Mouse (Mus musculus) heart, embryonic 10.5 days (tissue): ENCODE data around the gene Vegfa. TPM values are rescaled to one million over a fixed set of nuclear protein-coding genes. Genes with fewer than 3 reads are reported as not detected.

Experiments used
- DNase-seq: peaks from one replicate; pipeline ENCODE4 v3.0.0-alpha.2; 2017; ENCODE audit warnings: low spot score
- H3K27ac ChIP-seq: fragments of 300-500 bp; sonication (generic); 2 replicates; pipeline ENCODE4 v1.5.1; 2016; ENCODE audit warnings: mild to moderate bottlenecking
- H3K27me3 ChIP-seq: fragments of 300-500 bp; sonication (generic); 2 replicates; pipeline ENCODE4 v1.6.1; 2016; ENCODE audit warnings: mild to moderate bottlenecking; ENCODE audit not compliant: poor library complexity, insufficient read depth, severe bottlenecking
- H3K36me3 ChIP-seq: fragments of 300-500 bp; sonication (generic); 2 replicates; pipeline ENCODE4 v1.6.1; 2016; ENCODE audit warnings: mild to moderate bottlenecking, moderate library complexity
- H3K4me1 ChIP-seq: fragments of 300-500 bp; sonication (generic); 2 replicates; pipeline ENCODE4 v1.6.1; 2016; ENCODE audit warnings: mild to moderate bottlenecking
- H3K4me3 ChIP-seq: fragments of 300-500 bp; sonication (generic); 2 replicates; pipeline ENCODE4 v1.5.1; 2016; ENCODE audit warnings: mild to moderate bottlenecking, moderate library complexity
- H3K9me3 ChIP-seq: fragments of 300-500 bp; sonication (generic); 2 replicates; pipeline ENCODE4 v1.6.1; 2016; ENCODE audit warnings: mild to moderate bottlenecking, moderate library complexity
- WGBS: fragments of 180-500 bp; shearing (Covaris S2); methylation state at CpG from one replicate; pipeline ENCODE4 v1.1.7; 2016; 5-methylcytosine and 5-hydroxymethylcytosine counted together
- polyA plus RNA-seq: library from polyadenylated mRNA; unstranded; fragments of >200 nt; fragmentation: Nextera tagmentation; extraction: Ambion mirVana; gene quantifications from 2 replicates; pipeline ENCODE4 v1.2.1, GENCODE M21; 2016

The Vegfa gene
- polyA plus RNA-seq, 1 experiment from 2014 or later, result 6.0 TPM

DNA sequence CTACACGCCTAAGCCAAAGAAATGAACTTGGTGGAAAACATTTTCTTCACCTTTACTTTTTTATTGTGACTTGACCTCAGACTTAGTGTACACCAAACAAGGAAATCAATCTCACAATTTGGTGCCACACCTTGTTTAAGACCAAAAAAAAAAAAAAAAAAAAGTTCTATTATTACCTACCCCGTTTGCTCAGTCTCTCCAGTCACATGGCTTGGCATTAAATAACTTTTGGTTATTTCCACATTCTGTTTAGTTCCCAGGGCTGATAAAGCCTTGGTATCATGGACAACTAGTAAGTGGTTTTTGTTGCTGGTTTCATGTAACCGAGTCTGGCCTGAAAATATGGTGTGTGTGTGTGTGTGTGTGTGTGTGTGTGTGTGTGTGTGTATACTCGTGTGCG is 12.8 kb upstream of the Vegfa start:
- H3K4me1 ChIP-seq, result peaks cover 21% of the 10 kb centered on the region; the same call in 1 of the 2 replicates
- H3K9me3 ChIP-seq, result peaks cover 4% of the 10 kb centered on the region; the same call in 1 of the 2 replicates
- no peak for DNase-seq
- H3K27me3 ChIP-seq, result 0 out of 2 replicates have a peak, but pooled peaks cover 2% of the 10 kb centered on the region
- H3K4me3 ChIP-seq, result no peak overlapping the region
- WGBS, result 84% methylated on average over 5 of the region's 5 CpGs
- no peak overlapping the region for H3K27ac ChIP-seq
- no peaks in the 10 kb centered on the region for H3K36me3 ChIP-seq

DNA sequence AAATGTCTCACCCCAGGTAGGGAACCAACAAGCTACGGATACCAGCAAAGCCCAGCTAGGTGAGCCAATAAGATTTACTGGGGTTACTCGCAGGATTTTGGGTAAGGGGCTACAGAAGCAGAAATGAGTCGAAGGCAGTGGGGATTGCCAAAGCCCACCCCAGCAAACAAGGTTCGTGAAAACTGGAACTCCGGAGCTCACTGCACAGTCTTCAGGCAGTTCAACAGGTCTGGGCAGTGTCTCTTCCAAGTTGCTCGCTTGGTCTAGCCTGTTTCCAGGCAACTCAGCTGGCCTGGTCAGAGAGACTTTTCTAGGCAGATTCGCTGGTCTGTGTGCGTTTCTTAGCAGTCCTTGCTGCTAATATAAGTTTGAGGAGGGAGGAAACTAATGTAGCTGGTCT is 10.0 kb upstream of the Vegfa start:
- H3K27ac ChIP-seq, result no peak overlapping the region
- H3K27me3 ChIP-seq, result peaks cover 20% of the 10 kb centered on the region; the same call in 1 of the 2 replicates
- no peaks in the 10 kb centered on the region for H3K36me3 ChIP-seq
- no peak overlapping the region for H3K4me3 ChIP-seq
- WGBS, result 83% methylated on average over 8 of the region's 8 CpGs
- no peak for DNase-seq
- peaks cover 16% of the 10 kb centered on the region for H3K4me1 ChIP-seq
- H3K9me3 ChIP-seq, result no peaks in the 10 kb centered on the region

DNA sequence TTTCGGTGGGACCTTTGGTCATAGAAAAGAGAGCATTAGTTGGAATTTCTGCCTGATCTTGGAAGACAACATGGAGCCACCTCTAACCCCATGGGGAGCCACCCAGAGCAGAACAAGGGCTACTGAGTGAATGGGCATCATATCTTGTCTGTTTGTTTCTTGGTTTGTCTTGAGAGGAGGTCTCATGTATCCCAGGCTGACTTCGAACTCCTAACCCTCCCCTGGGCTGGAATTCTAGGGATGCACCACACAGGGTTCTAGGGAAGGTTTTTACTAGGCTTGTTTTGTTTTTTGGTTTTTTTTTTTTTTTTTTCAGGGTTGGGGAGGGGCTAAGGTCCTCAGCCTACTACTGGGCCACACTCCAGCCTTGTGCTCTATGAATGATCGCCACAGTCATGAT is 9.5 kb upstream of the Vegfa start:
- Histone ChIP-seq H3K4me1 (peaks cover 16% of the 10 kb centered on the region), H3K27me3 (peaks cover 20% of the 10 kb centered on the region; the same call in 1 of the 2 replicates), H3K36me3 (no peaks in the 10 kb centered on the region), H3K27ac (no peak overlapping the region), H3K4me3 (no peak overlapping the region), H3K9me3 (no peaks in the 10 kb centered on the region)
- WGBS, result 78% methylated on average over 3 of the region's 3 CpGs
- DNase-seq, result no peak

DNA sequence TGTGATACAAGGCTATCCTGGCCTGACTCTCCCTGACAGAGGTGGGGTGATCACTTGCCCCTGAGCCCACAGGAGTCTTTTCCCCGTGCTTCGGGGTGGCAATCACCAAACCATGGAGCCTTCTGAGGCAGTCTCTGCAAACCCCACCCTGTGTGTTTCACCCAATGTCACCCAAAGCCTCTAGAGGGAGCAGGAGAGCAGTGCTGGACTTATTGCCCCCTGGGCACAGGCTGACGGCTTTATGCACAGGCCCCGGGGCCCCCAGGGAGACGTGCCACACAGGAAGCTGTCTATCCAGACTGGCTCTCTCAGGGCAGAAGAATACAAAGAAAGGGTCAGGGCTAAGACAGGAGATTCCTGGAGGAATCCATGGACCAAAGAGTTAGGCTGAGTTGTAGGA is 9.1 kb upstream of the Vegfa start:
- Histone ChIP-seq H3K4me3 (no peak overlapping the region), H3K36me3 (no peaks in the 10 kb centered on the region), H3K27ac (no peak overlapping the region), H3K9me3 (no peaks in the 10 kb centered on the region), H3K4me1 (peaks cover 20% of the 10 kb centered on the region), H3K27me3 (peaks cover 20% of the 10 kb centered on the region; the same call in 1 of the 2 replicates)
- whole genome bisulfite sequencing, result 70% methylated on average over 5 of the region's 5 CpGs
- DNase-seq, result no peak

DNA sequence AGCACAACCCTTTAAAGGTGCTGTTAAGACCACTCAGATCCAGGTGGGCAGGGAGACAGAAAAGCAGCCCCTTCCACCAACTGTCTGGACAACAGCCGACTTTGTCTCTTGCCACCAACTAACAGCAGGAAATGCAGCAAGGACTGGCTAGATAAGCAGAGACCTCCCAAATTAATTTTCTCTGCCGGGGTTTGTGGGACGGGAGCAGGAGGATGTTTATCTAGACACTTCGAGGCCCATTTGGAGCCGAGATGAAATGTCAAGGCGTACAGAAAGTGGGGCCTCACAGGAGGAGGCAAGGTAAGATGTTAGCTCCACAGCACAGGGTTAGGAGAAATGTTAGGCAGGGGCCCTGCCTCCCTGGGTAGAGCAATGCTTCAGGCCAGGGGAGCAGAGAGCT is 8.4 kb upstream of the Vegfa start:
- Histone ChIP-seq H3K27ac (no peak overlapping the region), H3K4me1 (peaks cover 27% of the 10 kb centered on the region), H3K9me3 (no peaks in the 10 kb centered on the region), H3K27me3 (peaks cover 20% of the 10 kb centered on the region; the same call in 1 of the 2 replicates), H3K36me3 (no peaks in the 10 kb centered on the region), H3K4me3 (no peak overlapping the region)
- DNase-seq, result no peak
- WGBS, result 22% methylated on average over 6 of the region's 6 CpGs

DNA sequence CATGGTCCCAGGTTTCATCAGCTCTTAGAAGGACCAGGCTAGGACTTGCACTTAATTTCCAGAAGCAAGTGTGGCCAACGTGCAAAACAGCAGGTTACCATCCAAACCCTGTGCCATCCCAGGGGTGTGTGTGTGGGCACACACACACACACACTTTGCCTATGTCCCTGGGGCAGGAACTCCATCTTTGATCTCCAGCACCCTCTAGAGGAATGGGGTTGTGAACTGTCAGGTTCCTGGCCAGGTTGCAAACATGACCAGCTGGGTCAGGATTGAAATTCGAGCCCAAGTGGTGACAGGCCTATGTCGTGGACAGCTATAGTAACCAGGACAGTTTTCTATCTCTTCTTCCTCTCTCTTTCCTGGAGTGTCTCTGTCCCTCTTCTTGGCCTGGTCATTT is 6.7 kb upstream of the Vegfa start:
- DNase-seq, result no peak
- 35% methylated on average over 3 of the region's 3 CpGs for WGBS
- Histone ChIP-seq H3K27ac (0 out of 2 replicates have a peak overlapping the region, but pooled peaks have one; percentile 16), H3K27me3 (peaks cover 23% of the 10 kb centered on the region; the same call in 1 of the 2 replicates), H3K9me3 (no peaks in the 10 kb centered on the region), H3K4me1 (peaks cover 41% of the 10 kb centered on the region), H3K4me3 (no peak overlapping the region), H3K36me3 (no peaks in the 10 kb centered on the region)

DNA sequence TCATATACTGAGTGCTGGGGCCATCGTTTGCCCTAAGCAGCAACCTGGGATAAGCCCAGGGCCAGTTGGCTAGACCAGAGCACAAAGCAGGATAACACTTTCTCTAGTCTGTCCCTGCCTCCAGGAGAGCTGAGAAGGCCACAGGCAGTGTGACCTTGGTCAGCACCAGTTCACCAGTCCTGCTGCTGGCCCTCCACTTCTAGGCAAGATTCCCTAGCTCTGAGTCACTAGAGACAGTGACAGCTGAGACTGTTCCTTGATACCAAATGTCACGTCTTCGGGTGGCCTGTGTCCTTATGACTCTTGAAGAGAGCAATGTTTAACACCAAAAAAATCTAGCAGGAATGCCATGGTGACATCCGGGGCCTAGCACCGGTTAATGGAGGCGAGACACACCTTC is 4.2 kb upstream of the Vegfa start:
- WGBS, result 61% methylated on average over 6 of the region's 6 CpGs
- no peaks in the 10 kb centered on the region for H3K36me3 ChIP-seq
- H3K27ac ChIP-seq, result 0 out of 2 replicates have a peak overlapping the region, but pooled peaks have one; percentile 12
- no peak overlapping the region for H3K4me3 ChIP-seq
- no peaks in the 10 kb centered on the region for H3K9me3 ChIP-seq
- no peak for DNase-seq
- peaks cover 23% of the 10 kb centered on the region; the same call in 1 of the 2 replicates for H3K27me3 ChIP-seq
- H3K4me1 ChIP-seq, result peaks cover 56% of the 10 kb centered on the region

DNA sequence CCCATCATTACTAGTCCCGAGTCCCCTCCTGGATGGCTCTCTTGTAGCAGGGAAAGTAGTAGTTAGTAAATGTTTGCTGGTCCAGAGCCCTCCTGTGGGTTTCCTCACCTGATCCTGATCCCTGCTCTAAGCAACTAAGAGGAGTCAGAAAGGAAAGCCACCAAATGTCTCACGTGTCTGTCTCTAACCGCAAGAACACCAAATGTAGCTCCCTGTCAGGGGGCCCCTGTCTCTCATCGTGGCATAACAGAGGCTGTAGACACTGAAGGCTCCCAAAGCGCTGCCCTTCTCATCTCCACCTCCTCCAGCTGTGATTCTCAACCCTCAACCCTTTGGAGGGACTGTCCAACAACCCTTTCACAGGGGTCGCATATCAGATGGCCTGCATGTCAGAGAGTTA is 1.9 kb upstream of the Vegfa start:
- DNase-seq, result no peak
- H3K4me1 ChIP-seq, result peaks cover 52% of the 10 kb centered on the region
- peaks cover 16% of the 10 kb centered on the region; the same call in 1 of the 2 replicates for H3K27me3 ChIP-seq
- no peaks in the 10 kb centered on the region for H3K36me3 ChIP-seq
- 32% methylated on average over 6 of the region's 6 CpGs for WGBS
- H3K27ac ChIP-seq, result peak overlapping the region; percentile 99
- H3K9me3 ChIP-seq, result no peaks in the 10 kb centered on the region
- H3K4me3 ChIP-seq, result 0 out of 2 replicates have a peak overlapping the region, but pooled peaks have one; percentile 10

DNA sequence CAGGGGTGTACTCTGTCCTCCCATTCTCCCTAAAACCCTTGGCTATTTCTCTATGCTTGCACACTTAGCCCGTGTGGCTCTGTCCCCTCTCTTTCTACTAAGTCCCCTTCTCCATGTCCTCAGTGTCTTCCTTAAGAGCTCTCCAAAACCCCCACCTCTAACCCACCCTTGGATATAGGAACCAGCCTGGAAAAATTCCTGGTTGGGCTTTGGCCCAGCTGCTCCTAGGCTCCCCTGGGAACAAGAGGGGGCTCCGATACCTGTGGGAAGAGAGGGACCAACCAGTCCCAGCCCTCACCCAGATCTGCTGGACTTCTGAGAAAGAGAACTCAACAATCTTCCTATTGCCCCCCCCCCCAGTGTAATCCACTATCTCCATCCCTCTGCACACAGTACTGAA is 1.4 kb upstream of the Vegfa start:
- Histone ChIP-seq H3K4me1 (peaks cover 57% of the 10 kb centered on the region), H3K36me3 (no peaks in the 10 kb centered on the region), H3K4me3 (0 out of 2 replicates have a peak overlapping the region, but pooled peaks have one; percentile 10), H3K9me3 (no peaks in the 10 kb centered on the region), H3K27me3 (peaks cover 12% of the 10 kb centered on the region; the same call in 1 of the 2 replicates), H3K27ac (peak overlapping the region; percentile 99)
- no peak for DNase-seq
- WGBS, result 11% methylated on average over 2 of the region's 2 CpGs

DNA sequence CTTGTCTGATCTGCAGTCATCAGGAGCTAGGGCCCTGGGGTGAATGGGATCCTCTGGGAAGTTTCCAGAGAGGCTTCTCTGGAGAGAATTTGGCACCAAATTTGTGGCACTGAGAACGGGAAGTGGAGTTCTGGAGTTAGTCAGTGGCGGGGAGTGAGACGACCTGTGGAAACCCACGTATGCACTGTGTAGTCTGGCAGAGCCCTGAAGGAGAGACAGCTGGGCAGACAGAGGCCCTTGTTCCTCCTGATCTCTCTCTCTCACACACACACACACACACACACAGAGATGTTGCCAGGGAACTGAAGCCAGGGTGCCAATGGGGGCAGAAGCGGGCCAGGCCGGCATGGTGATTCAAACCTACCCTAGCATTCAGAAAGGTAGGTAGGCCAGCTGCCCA is 953 bp upstream of the Vegfa start:
- no peak for DNase-seq
- Histone ChIP-seq H3K27ac (peak overlapping the region; percentile 99), H3K4me3 (0 out of 2 replicates have a peak overlapping the region, but pooled peaks have one; percentile 78), H3K36me3 (no peaks in the 10 kb centered on the region), H3K9me3 (no peaks in the 10 kb centered on the region), H3K4me1 (peaks cover 58% of the 10 kb centered on the region), H3K27me3 (peaks cover 7% of the 10 kb centered on the region; the same call in 1 of the 2 replicates)
- 39% methylated on average over 6 of the region's 6 CpGs for WGBS

DNA sequence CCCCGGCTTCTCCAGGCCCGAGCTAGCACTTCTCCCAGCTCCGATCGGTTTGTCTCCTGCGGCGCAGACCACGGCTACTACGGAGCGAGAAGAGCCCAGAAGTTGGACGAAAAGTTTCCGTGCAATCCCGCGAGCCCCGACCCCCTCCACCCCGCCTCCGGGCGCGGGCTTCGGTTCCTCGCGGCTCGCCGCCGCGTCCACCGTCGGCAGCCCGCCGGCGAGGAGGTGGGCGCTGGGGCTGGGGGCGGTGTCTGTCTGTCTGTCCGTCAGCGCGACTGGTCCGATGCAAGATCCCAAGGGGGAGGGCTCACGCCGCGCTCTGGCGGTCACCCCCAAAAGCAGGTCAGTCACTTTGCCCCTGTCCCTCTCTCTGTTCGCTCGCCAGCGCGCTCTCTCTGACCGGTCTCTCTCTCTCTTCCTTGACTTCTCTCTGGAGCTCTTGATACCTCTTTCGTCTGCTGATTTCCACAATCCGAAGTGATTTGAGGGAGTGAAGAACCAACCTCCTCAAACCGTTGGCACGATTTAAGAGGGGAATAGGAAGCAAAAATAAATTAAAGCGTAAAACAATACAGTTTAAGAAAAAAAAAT is 453 bp downstream of the Vegfa start:
- peak; percentile 90 for DNase-seq
- WGBS, result under 1% methylated on average over 50 of the region's 50 CpGs

DNA sequence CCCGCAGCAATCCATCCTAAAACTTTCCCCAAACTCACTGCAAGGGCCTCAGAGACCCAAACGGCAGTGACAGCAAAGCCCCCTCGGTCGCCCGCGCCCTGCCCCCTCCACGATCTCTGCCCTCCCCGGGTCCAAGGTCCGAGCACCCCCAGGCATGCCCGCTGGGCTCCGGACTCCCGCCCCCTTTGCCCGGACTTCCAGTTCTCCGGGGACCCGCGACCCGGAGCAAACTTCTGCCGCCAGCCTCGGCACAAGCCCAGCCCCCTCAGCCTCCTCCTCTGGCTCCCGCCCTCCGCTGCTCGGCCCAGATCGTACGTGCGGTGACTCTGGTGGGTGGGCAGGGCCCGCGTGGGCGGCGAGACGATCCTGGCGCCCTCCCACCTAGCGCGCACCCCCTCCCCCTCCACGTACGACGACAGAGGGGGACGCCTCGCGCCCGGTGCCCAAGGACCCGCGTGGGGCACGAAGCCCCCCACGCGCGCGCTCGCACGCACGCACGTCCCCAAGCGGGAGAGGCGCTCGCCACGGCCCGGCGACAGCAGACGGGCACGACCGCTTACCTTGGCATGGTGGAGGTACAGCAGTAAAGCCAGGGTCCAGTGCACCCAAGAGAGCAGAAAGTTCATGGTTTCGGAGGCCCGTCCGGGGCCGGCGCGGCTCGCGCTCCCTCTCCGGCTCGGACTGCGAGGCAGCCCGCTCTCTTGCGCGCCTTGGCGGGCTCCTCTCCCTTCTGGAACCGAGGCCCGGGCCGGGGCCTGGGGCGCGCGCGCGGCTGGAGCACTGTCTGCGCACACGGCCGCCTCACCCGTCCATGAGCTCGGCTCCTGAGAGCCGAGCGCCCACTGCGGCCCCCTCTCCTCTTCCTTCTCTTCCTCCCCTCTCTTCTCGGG is 1.2 kb downstream of the Vegfa start:
- Histone ChIP-seq H3K4me1 (peaks cover 71% of the 10 kb centered on the region), H3K9me3 (no peaks in the 10 kb centered on the region), H3K4me3 (peak overlapping the region; percentile 78), H3K27ac (peak overlapping the region; percentile 99), H3K36me3 (peaks cover 15% of the 10 kb centered on the region), H3K27me3 (0 out of 2 replicates have a peak, but pooled peaks cover 5% of the 10 kb centered on the region)
- peak; percentile 92 for DNase-seq
- under 1% methylated on average over 91 of the region's 92 CpGs for WGBS

More for the DNA sequence above, 453 bp downstream of the Vegfa start:
- H3K27ac ChIP-seq, result peak overlapping the region; percentile 99
- H3K4me3 ChIP-seq, result peak overlapping the region; percentile 78
- H3K27me3 ChIP-seq, result 0 out of 2 replicates have a peak, but pooled peaks cover 5% of the 10 kb centered on the region
- no peaks in the 10 kb centered on the region for H3K9me3 ChIP-seq
- peaks cover 71% of the 10 kb centered on the region for H3K4me1 ChIP-seq
- H3K36me3 ChIP-seq, result peaks cover 9% of the 10 kb centered on the region; the same call in 1 of the 2 replicates

DNA sequence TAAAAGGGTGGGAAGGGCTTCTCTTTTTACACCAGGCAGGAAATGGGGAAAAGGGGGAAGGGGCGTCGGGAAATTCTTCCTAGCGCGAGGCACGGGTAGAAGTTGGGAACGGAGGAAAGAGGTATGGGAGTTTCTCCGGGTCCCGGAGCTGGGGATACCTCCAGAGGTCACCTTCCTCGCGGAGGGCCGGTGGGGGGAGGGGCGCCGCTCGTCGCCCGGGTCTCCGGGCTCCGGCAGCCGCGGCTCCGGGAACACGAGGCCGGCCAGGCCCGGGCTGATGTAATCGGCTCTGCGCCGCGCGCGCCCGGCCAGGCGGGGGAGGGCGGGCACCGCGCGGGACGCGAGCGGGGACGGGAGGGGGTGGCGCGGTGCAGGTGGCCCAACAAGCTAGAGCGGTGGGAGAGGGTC is 1.8 kb downstream of the Vegfa start:
- H3K4me3 ChIP-seq, result peak overlapping the region; percentile 78

More for the DNA sequence above, 1.8 kb downstream of the Vegfa start:
- peaks cover 22% of the 10 kb centered on the region for H3K36me3 ChIP-seq
- H3K27ac ChIP-seq, result peak overlapping the region; percentile 99
- H3K27me3 ChIP-seq, result 0 out of 2 replicates have a peak, but pooled peaks cover 5% of the 10 kb centered on the region
- DNase-seq, result no peak
- H3K4me1 ChIP-seq, result peaks cover 73% of the 10 kb centered on the region
- under 1% methylated on average over 43 of the region's 43 CpGs for WGBS
- no peaks in the 10 kb centered on the region for H3K9me3 ChIP-seq
